Mouse (Mus musculus): ENCODE data around the gene Ncoa4. TPM values are rescaled to one million over a fixed set of nuclear protein-coding genes. Genes with fewer than 3 reads are reported as not detected.

Gene Ncoa4
- 258 TPM for polyA plus RNA-seq (2014; fragmentation: Illumina TruSeq; extraction: RNeasy Lipid Tissue Mini Kit (QIAGEN cat#74804); ENCODE audit: low read depth, low replicate concordance)

DNA sequence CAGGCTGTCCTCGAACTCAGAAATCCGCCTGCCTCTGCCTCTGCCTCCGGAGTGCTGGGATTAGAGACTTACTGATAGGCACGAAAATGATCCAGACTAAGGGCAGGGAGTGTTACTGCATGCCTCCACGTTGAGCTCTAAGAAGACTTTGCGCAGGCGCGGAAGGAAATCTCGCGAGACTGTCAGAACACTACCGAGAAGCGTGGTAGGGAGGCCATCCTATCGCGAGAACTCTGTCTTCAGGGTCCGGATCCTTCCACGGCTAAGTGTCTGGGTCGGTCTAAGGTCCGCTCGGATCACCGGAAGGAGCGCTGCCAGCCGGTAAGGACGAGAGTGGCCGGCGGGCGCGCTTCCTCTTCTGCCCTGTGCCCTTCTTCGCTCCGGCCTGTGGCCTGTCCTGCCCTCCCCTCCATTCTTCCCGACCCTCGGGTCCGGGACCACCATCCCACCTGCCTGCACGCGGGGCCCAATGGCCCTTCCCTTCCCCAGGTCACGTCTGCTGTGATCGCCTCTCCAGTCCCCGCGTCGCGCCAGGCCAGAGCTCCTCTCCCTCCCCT is at the start of gene Ncoa4:
TSS of gene Ncoa4 (plus strand) at position 176 of the 557 bp plus-strand sequence.

DNA sequence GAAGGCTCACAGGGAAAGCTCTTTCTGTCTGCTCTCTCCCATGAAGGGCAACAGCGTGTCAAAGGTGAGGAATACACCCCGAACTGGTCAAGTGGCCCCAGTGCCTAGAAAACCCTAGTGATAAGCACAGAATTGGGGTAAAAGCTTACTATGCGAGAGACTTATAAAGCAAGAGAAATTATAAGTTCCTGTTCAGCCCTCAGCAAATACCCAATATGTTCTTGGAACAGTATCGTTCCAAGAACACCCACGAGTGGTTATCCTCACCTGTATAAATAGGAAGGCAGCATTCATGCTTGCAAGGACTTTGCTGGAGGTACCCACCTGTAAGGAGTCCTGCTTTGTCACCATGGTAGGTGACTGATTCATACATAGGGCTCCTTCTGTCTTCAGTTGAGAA is 17.9 kb upstream of the Ncoa4 start, which contains the start of gene Msmb:
TSS of gene Msmb (plus strand) at position 301 of the 400 bp plus-strand sequence.

DNA sequence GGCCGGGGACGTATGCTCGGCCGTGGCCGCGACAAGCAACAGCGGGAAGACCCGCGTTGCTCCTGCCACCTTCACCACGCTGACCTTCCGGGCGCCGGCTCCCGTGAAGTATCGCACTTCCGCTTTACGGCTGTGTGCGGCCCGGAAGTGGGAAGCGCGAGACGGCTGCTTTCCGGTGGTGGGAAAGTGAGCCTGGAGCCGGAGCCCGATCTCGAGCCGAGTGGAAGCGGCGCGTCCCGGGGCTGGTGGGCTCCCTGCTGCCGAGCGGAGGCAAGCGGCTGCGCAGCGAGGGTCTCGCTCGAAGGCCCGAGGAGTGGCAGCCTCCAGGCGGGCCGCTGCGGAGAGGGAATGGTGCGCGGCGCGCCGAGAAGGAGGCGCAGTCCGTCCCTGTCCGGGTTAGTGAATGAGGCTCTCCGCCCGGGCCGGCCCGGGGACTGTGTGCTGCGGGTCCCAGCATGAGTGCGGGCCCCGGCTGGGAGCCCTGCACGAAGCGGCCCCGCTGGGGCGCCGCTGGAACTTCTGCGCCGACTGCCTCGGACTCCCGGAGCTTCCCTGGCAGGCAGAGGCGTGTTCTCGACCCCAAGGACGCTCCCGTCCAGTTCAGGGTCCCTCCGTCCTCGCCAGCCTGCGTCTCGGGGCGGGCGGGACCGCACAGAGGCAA is 42.3 kb downstream of the Ncoa4 start, which contains the start of the genes Timm23 and Parg:
TSS of gene Timm23 (minus strand) at position 108 of the 661 bp plus-strand sequence.
TSS of gene Parg (plus strand) at position 159 of the 661 bp plus-strand sequence.

Other genes with a start within 250 kb of the Ncoa4 start
- 3.7 TPM for gene Galnt15, start 130.9 kb upstream of the Ncoa4 start, polyA plus RNA-seq (2014; fragmentation: Illumina TruSeq; extraction: RNeasy Lipid Tissue Mini Kit (QIAGEN cat#74804); ENCODE audit: low read depth, low replicate concordance)
- 92.2 TPM for gene Oxnad1, start 74.5 kb upstream of the Ncoa4 start, polyA plus RNA-seq (2014; fragmentation: Illumina TruSeq; extraction: RNeasy Lipid Tissue Mini Kit (QIAGEN cat#74804); ENCODE audit: low read depth, low replicate concordance)
- gene Dph3, start 74.1 kb upstream of the Ncoa4 start, polyA plus RNA-seq (2014; fragmentation: Illumina TruSeq; extraction: RNeasy Lipid Tissue Mini Kit (QIAGEN cat#74804); ENCODE audit: low read depth, low replicate concordance), result 52.0 TPM
- not detected for gene Msmb, start 17.8 kb upstream of the Ncoa4 start, polyA plus RNA-seq (2014; fragmentation: Illumina TruSeq; extraction: RNeasy Lipid Tissue Mini Kit (QIAGEN cat#74804); ENCODE audit: low read depth, low replicate concordance)
- gene Timm23, start 42.0 kb downstream of the Ncoa4 start, polyA plus RNA-seq (2014; fragmentation: Illumina TruSeq; extraction: RNeasy Lipid Tissue Mini Kit (QIAGEN cat#74804); ENCODE audit: low read depth, low replicate concordance), result 198 TPM
- gene Parg, start 42.1 kb downstream of the Ncoa4 start, polyA plus RNA-seq (2014; fragmentation: Illumina TruSeq; extraction: RNeasy Lipid Tissue Mini Kit (QIAGEN cat#74804); ENCODE audit: low read depth, low replicate concordance), result 48.9 TPM
- gene Ogdhl, start 162.2 kb downstream of the Ncoa4 start, polyA plus RNA-seq (2014; fragmentation: Illumina TruSeq; extraction: RNeasy Lipid Tissue Mini Kit (QIAGEN cat#74804); ENCODE audit: low read depth, low replicate concordance), result 0.61 TPM
- not detected for gene 1700024G13Rik, start 228.5 kb downstream of the Ncoa4 start, polyA plus RNA-seq (2014; fragmentation: Illumina TruSeq; extraction: RNeasy Lipid Tissue Mini Kit (QIAGEN cat#74804); ENCODE audit: low read depth, low replicate concordance)

All from kidney, adult 10 weeks (tissue).